ENCODE assay signal across 15 mouse cellular contexts in genomic region chr10:54548526-54548925, GRCm38 (mm10).
"Had no signal": no experiment of that assay in that cellular context is flagged by ENCODE, and none has a peak within 500 bp of the region (broad histone marks: within the 10 kb centered on the region; RNA-seq: fewer than 3 reads in every experiment).

No protein-coding gene starts in this region.

- H3K27me3 ChIP-seq: limb, embryonic 12.5 days; liver, embryonic 13.5 days; lung, embryonic 15.5 days; megakaryocyte, embryonic 14.5 days; neural tube, embryonic 12.5 days had no signal

- ATAC-seq: liver, postnatal 0 days had no signal

- H3K36me3 ChIP-seq: limb, embryonic 12.5 days; liver, embryonic 13.5 days; lung, embryonic 15.5 days; neural tube, embryonic 12.5 days had no signal

- H3K4me3 ChIP-seq: left cerebral cortex, adult 2 months; limb, embryonic 12.5 days; liver, embryonic 13.5 days; lung, embryonic 15.5 days; megakaryocyte, embryonic 14.5 days; neural tube, embryonic 12.5 days had no signal

- H3K9ac ChIP-seq: limb, embryonic 12.5 days; liver, embryonic 13.5 days; liver, postnatal 0 days; lung, embryonic 15.5 days; neural tube, embryonic 12.5 days had no signal

- H3K27ac ChIP-seq: left cerebral cortex, adult 2 months; limb, embryonic 12.5 days; liver, embryonic 13.5 days; lung, embryonic 15.5 days; macrophage; neural tube, embryonic 12.5 days; stomach, postnatal 0 days had no signal

- DNase-seq: kidney, postnatal 10 days; kidney, postnatal 4 days; liver; liver, embryonic 13.5 days; liver, postnatal 0 days; lung, postnatal 14 days; midbrain, embryonic 14.5 days; thymus, postnatal 4 days had no signal

- H3K9me3 ChIP-seq: limb, embryonic 12.5 days; liver, embryonic 13.5 days; lung, embryonic 15.5 days; megakaryocyte, embryonic 14.5 days; neural tube, embryonic 12.5 days had no signal

- H3K4me1 ChIP-seq: limb, embryonic 12.5 days; liver, embryonic 13.5 days; lung, embryonic 15.5 days; megakaryocyte, embryonic 14.5 days; neural tube, embryonic 12.5 days had no signal

- H3K4me2 ChIP-seq: limb, embryonic 12.5 days; liver, embryonic 13.5 days; lung, embryonic 15.5 days; neural tube, embryonic 12.5 days had no signal
